Mouse (Mus musculus) heart, adult 2 months (tissue): ENCODE measurements around the gene Trpm1. TPM values are rescaled to one million over a fixed set of nuclear protein-coding genes. Genes with fewer than 3 reads are reported as not detected.

Experiments
- DNase-seq, 2 experiments: peaks; one replicate each; pipeline ENCODE4 v3.0.0; 2021
- H3K27ac ChIP-seq: fragments of 200-600 bp; 2 replicates; pipeline ENCODE4 v1.8.1; 2022
- H3K27me3 ChIP-seq: fragments of 200-500 bp; 2 replicates; pipeline ENCODE4 v1.6.1; 2012; ENCODE audit warnings: mild to moderate bottlenecking, low read length, inconsistent platforms, mixed read lengths; ENCODE audit not compliant: control insufficient read depth, insufficient read depth
- H3K36me3 ChIP-seq: fragments of 200-500 bp; 2 replicates; pipeline ENCODE4 v1.6.1; 2012; ENCODE audit warnings: low read length, inconsistent platforms; ENCODE audit not compliant: control insufficient read depth, insufficient read depth
- H3K4me1 ChIP-seq: fragments of 200-500 bp; 2 replicates; pipeline ENCODE4 v1.6.1; 2011; ENCODE audit warnings: low read length; ENCODE audit not compliant: control insufficient read depth, insufficient read depth
- H3K4me3 ChIP-seq: fragments of 200-600 bp; 2 replicates; pipeline ENCODE4 v1.8.1; 2022
- H3K79me2 ChIP-seq: fragments of 200-500 bp; replicated peaks from 2 replicates; pipeline ENCODE4 v1.6.1; 2012; ENCODE audit warnings: mild to moderate bottlenecking, inconsistent platforms, low read length, moderate library complexity, mixed read lengths; ENCODE audit not compliant: control insufficient read depth, insufficient read depth
- H3K9ac ChIP-seq: fragments of 200-500 bp; 2 replicates; pipeline ENCODE4 v1.6.1; 2012; ENCODE audit warnings: low read depth, mild to moderate bottlenecking, control low read depth, inconsistent platforms, low read length, mixed read lengths
- CTCF ChIP-seq: fragments of 200-600 bp; IDR thresholded peaks from 2 replicates; pipeline ENCODE4 v1.8.1; 2022; ENCODE audit warnings: antibody characterized with exemption, mild to moderate bottlenecking, moderate library complexity
- EP300 ChIP-seq: fragments of 200-500 bp; IDR thresholded peaks from 2 replicates; pipeline ENCODE4 v1.6.1; 2011; ENCODE audit warnings: low read depth, low read length, control low read depth; ENCODE audit not compliant: insufficient read depth
- POLR2A ChIP-seq: fragments of 200-500 bp; IDR thresholded peaks from 2 replicates; pipeline ENCODE4 v1.6.1; 2011; ENCODE audit warnings: mild to moderate bottlenecking, low read depth, low read length, control low read depth; ENCODE audit not compliant: insufficient read depth
- WGBS: fragments of 180-500 bp; shearing (Covaris S2); methylation state at CpG from one replicate; pipeline ENCODE4 v1.1.7; 2018; 5-methylcytosine and 5-hydroxymethylcytosine counted together
- intact Hi-C: fragments of 180-260 bp; cut with DNase I; formaldehyde crosslinking; loops from one replicate; pipeline ENCODE4 v1.15.1; 2025
- polyA plus RNA-seq: library from polyadenylated mRNA; depleted of rRNA; stranded (reverse); fragments of >200 nt; gene quantifications from 2 replicates; pipeline ENCODE4 v1.2.3, GENCODE M21; 2012
- total RNA-seq, 2 experiments: library from RNA; stranded (reverse); gene quantifications; 2 replicates each; pipeline ENCODE4 v1.2.3; 2021

Trpm1 gene
- total and polyA plus RNA-seq, 3 experiments = 0.06 TPM; not detected in 2

DNA sequence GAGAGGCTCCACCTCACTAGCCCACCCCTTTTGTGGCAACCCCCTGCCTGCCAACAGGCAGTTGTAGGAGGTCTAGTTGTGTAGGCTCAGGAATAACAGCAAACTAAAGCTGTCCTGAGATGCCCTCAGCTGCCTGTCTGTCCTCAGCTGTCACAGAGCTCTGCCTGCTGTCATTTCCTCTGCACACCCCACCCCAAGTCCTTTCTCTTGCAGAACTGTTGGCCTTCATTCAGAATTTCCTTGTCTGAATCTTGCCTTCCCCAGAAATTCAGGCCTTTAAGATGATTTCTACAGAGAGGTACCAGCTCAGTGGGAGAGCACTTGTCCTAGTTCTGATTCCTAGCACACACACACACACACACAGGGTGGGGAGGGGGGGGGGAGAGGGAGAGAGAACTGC, 13.1 kb downstream of the Trpm1 start:
- H3K36me3 ChIP-seq = no peaks in the 10 kb centered on the region
- peaks cover 14% of the 10 kb centered on the region for H3K4me1 ChIP-seq
- no peak overlapping the region for H3K9ac ChIP-seq
- no peaks in the 10 kb centered on the region for H3K27me3 ChIP-seq
- no peak for DNase-seq
- intact Hi-C loops = no loop called here
- no peaks in the 10 kb centered on the region for H3K79me2 ChIP-seq
- 0 out of 2 replicates have a peak, but pooled peaks have one; percentile 49 for TF ChIP-seq EP300
- TF ChIP-seq CTCF = no peak
- TF ChIP-seq POLR2A = no peak
- no peak overlapping the region for H3K4me3 ChIP-seq
- H3K27ac ChIP-seq = peak overlapping the region; percentile 22

DNA sequence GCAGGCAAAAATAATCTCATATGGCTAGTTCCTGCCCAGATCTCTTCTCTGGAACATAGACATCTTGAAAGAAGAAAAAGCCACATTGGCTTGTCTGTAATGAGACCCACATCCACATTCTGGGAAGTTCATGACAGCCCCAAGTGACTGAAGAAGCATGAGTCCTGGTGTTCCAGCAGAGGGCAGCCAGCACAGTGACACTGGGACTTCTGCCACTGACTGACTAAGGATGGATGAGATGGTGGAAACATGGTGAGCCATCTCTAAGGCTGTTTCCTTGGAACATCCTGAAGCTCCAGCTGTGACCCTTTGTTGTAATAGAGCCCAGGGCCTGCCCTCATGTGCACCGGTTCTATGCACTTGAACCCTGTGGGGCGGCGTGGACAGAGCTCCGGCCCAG, 25.7 kb downstream of the Trpm1 start:
- intact Hi-C loops = no loop called here
- peak in 1 of 2 experiments; percentile 54 for DNase-seq
- no peaks in the 10 kb centered on the region for H3K27me3 ChIP-seq
- H3K36me3 ChIP-seq = no peaks in the 10 kb centered on the region
- TF ChIP-seq EP300 = 0 out of 2 replicates have a peak, but pooled peaks have one; percentile 37
- no peak for TF ChIP-seq POLR2A
- peak; percentile 55 for TF ChIP-seq CTCF
- no peak overlapping the region for H3K9ac ChIP-seq
- no peak overlapping the region for H3K4me3 ChIP-seq
- WGBS = 59% methylated on average over 4 of the region's 4 CpGs
- no peaks in the 10 kb centered on the region for H3K79me2 ChIP-seq
- H3K27ac ChIP-seq = no peak overlapping the region
- no peaks in the 10 kb centered on the region for H3K4me1 ChIP-seq

DNA sequence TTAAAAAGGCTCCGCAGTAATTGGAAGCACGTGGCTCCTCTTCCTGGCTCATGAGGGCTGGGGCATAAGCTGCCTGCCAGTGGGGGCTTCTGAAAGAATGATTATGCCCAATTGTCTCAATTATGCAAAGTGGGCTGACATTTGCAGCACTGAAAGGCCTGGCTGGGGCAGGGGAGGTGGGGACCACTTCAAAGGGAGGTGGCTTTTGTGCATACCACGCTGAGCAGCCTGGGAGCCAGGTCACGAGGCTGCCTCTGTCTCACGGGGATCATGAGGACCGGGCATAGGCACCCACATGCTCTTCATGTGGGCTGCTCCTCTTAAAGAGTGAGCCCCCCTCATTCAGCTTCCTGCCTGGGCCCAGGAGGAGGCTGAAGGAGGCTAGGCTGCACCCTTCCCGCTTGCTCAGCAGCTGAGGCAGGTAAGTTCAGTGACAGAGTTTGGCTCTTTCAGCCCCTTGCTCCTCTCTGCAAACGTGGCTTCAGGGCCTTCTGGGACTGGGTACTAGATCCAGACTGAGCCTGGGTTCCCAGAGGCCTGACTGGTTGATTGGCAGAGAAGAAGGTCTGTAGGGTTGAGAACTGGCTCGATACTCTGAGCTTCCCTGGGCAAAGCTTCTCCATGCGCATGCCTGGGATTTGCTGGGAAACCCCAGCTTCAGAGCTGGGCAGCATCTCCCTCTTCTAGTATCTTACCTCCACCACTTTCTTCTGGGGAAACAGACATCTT, 31.7 kb downstream of the Trpm1 start:
- intact Hi-C loops = no loop called here
- no peaks in the 10 kb centered on the region for H3K79me2 ChIP-seq
- no peak overlapping the region for H3K9ac ChIP-seq
- no peaks in the 10 kb centered on the region for H3K27me3 ChIP-seq
- H3K4me3 ChIP-seq = no peak overlapping the region
- 56% methylated on average over 10 of the region's 10 CpGs for WGBS
- no peak overlapping the region for H3K27ac ChIP-seq
- H3K4me1 ChIP-seq = no peaks in the 10 kb centered on the region
- no peaks in the 10 kb centered on the region for H3K36me3 ChIP-seq
- TF ChIP-seq CTCF (no peak), POLR2A (no peak), EP300 (no peak)
- DNase-seq = no peak

DNA sequence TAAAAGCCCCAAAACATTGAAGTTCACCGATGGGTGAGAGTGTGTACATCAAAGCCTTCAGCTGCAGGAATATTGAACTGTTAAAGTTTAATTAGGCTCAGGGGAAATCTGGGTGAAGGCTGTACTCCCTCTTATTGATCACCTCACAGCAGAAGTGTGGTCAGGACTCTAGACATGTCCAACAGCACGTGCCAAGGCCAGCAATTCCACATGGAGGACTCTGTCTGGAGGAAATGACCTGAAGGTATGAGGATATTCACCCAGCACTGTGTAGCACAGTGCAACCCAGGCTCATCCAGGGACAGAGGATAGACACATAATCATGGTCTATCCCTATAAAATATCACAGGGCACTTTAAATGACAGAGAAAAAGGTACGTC, 32.3 kb downstream of the Trpm1 start:
- Histone ChIP-seq H3K4me3 (no peak overlapping the region), H3K79me2 (no peaks in the 10 kb centered on the region), H3K27me3 (no peaks in the 10 kb centered on the region), H3K4me1 (no peaks in the 10 kb centered on the region), H3K27ac (no peak overlapping the region), H3K36me3 (no peaks in the 10 kb centered on the region), H3K9ac (no peak overlapping the region)
- WGBS = 83% methylated on average over 3 of the region's 3 CpGs
- intact Hi-C loops = no loop called here
- no peak for DNase-seq
- TF ChIP-seq CTCF = no peak
- TF ChIP-seq POLR2A = no peak
- no peak for TF ChIP-seq EP300

DNA sequence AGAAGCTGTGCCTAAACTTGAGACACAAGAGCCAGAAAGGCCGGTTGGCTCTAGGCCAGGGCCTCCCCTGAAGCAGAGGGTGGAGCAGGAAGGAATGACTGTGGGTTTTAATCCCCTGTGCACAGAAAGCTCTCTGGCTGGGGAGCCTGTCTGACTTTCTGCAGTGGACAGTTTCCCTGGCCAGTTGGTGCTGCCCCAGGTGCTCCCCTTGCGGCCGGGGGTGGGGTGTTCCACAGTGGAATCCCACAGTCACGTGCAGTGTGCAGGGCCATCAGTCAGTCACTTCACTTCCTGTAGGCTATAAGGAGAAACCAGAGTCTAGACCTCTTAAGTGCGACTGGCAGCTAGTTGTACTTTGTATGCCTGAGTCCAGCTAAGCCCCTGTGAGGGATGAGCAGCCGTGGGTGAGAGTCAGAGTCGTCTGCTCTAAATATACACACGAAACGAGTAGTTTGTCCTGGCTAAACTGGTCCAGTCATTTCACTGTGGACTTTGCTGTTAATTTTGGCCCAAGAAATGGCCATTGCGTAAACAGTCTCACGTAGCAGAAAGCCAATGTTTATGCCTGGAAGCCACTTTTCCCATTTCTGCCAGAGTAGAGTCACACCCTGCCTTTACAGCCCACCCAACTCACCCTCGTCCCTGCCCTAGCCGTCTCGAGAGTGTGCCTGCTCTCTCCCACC, 38.8 kb downstream of the Trpm1 start:
- Histone ChIP-seq H3K79me2 (no peaks in the 10 kb centered on the region), H3K4me3 (no peak overlapping the region; the same call in 1 of the 2 replicates), H3K27me3 (no peaks in the 10 kb centered on the region; the same call in 1 of the 2 replicates), H3K36me3 (no peaks in the 10 kb centered on the region), H3K4me1 (peaks cover 8% of the 10 kb centered on the region), H3K27ac (no peak overlapping the region; the same call in 1 of the 2 replicates), H3K9ac (no peak overlapping the region)
- DNase-seq = peak; percentile 66 to 71
- intact Hi-C loops = no loop called here
- WGBS = 35% methylated on average over 14 of the region's 14 CpGs
- TF ChIP-seq CTCF (peak; percentile 48), POLR2A (no peak), EP300 (no peak)

DNA sequence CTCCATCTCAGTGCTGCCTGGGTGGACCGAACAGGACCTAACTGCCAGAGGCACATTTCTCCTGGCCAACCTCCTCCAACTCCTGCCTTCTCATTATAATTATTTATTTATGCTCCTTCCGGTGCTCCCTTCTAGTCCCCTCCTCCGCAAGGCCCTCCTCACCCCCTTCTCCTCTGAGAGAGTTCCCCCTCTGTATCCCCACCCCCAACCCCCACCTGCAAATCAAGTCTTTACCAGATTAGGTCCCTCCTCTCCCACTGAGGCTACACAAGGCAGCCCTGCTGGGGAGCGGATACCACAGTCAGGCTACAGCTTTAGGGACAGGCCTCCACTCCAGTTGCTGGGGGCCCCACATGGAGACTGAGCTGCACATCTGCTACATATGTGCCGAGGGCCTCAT, 39.8 kb downstream of the Trpm1 start:
- intact Hi-C loops = no loop called here
- H3K4me1 ChIP-seq = peaks cover 8% of the 10 kb centered on the region
- no peaks in the 10 kb centered on the region for H3K36me3 ChIP-seq
- H3K27ac ChIP-seq = no peak overlapping the region
- H3K27me3 ChIP-seq = no peaks in the 10 kb centered on the region; the same call in 1 of the 2 replicates
- 90% methylated on average over 5 of the region's 5 CpGs for WGBS
- H3K9ac ChIP-seq = no peak overlapping the region
- H3K79me2 ChIP-seq = no peaks in the 10 kb centered on the region
- no peak overlapping the region for H3K4me3 ChIP-seq
- DNase-seq = no peak
- TF ChIP-seq EP300 (no peak), CTCF (no peak), POLR2A (no peak)
